Mouse (Mus musculus): Measurements from ENCODE around the gene Tars2. TPM values are rescaled to one million over a fixed set of nuclear protein-coding genes. Genes with fewer than 3 reads are reported as not detected.

Tars2 gene
- polyA plus RNA-seq (2012; rRNA removed): 17.0 and 18.6 TPM in 2 replicates

DNA sequence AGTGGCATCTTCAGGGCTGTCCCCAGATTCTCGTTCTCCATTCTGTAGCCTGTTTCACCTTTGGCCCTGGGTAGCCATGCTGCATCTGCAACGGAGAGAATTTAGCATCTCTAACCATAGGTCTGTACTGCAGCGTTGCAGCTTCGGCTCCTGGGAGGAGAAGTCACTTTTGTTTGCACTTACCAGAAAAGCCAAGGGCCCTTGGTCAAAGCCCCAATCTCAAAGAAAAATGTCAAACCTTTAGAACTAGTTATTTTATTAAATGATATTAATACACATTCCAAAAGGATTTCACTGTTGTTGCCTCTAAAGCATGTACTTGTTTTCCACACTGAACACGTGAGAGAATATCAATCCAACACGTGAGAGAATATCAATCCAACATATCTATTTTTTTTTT lies at the start of gene Tars2:
TSS of gene Tars2 (minus strand) at position 101 of the 400 bp plus-strand sequence.

DNA sequence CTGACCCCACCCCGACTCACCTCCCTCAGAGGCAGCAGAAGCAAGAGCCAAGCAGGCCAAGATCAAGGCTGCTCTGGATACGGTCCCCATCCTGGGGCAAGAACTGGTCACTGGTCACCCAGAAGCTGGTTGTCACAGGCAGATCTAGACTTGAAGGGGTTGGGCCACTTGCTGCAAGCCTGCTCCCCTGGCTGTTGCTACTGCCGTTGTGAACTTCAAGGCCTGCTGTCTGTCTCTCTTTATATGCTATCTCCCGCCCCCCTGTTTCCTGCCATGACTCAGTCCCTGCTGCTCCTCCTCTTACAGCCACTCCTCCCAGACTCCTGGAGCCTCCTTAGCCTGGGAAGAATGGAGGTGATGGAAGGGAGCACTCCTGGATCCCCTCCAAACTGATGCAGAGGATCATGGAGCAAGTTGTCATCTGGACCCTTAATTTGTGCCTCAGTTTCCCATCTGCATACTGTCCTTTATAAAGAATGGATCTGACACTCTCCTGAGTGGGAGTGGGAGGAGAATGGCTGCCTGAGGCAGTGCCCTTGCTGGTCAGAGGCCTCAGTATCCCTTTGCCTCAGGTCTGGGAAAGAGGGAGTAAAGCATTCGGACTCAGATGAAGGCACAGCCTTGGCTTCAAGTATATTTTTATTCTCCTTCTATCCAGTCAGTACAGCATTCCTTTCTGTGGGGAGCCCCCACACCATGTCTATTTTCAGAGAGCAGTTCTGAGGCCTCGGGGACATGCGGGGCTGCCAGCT lies 20.5 kb downstream of the Tars2 start, which contains the start of gene Ecm1:
TSS of gene Ecm1 (minus strand) at position 217 of the 752 bp plus-strand sequence.

Other genes starting within 250 kb of the Tars2 start
- gene Ctss, start 233.4 kb downstream of the Tars2 start, polyA plus RNA-seq (2012; rRNA removed): 1.7 and 2.6 TPM in 2 replicates
- gene Hormad1, start 200.5 kb downstream of the Tars2 start, polyA plus RNA-seq (2012; rRNA removed): not detected in 2 replicates
- 0.96 and 1.3 TPM in 2 replicates for gene Golph3l, start 171.3 kb downstream of the Tars2 start, polyA plus RNA-seq (2012; rRNA removed)
- 2.5 and 3.0 TPM in 2 replicates for gene Ensa, start 135.2 kb downstream of the Tars2 start, polyA plus RNA-seq (2012; rRNA removed)
- gene Mcl1, start 101.4 kb downstream of the Tars2 start, polyA plus RNA-seq (2012; rRNA removed): 43.6 and 126 TPM in 2 replicates
- 28.5 and 29.1 TPM in 2 replicates for gene Adamtsl4, start 72.3 kb downstream of the Tars2 start, polyA plus RNA-seq (2012; rRNA removed)
- gene Ecm1, start 20.6 kb downstream of the Tars2 start, polyA plus RNA-seq (2012; rRNA removed): 282 and 316 TPM in 2 replicates
- gene Rprd2, start 58.7 kb upstream of the Tars2 start, polyA plus RNA-seq (2012; rRNA removed): 1.9 and 2.9 TPM in 2 replicates
- gene Prpf3, start 95.7 kb upstream of the Tars2 start, polyA plus RNA-seq (2012; rRNA removed): 3.7 and 4.7 TPM in 2 replicates
- gene Mrps21, start 111.3 kb upstream of the Tars2 start, polyA plus RNA-seq (2012; rRNA removed): 9.8 and 11.2 TPM in 2 replicates
- 0.98 and 1.3 TPM in 2 replicates for gene Ciart, start 122.0 kb upstream of the Tars2 start, polyA plus RNA-seq (2012; rRNA removed)
- gene BC028528, start 131.8 kb upstream of the Tars2 start, polyA plus RNA-seq (2012; rRNA removed): 0.78 and 1.1 TPM in 2 replicates
- 135 and 156 TPM in 2 replicates for gene Aph1a, start 133.8 kb upstream of the Tars2 start, polyA plus RNA-seq (2012; rRNA removed)
- 2.1 and 2.2 TPM in 2 replicates for gene Car14, start 144.5 kb upstream of the Tars2 start, polyA plus RNA-seq (2012; rRNA removed)
- 1.9 and 2.2 TPM in 2 replicates for gene Anp32e, start 169.0 kb upstream of the Tars2 start, polyA plus RNA-seq (2012; rRNA removed)
- gene Plekho1, start 235.8 kb upstream of the Tars2 start, polyA plus RNA-seq (2012; rRNA removed): 21.5 and 24.7 TPM in 2 replicates

Measured in stomach, adult 2 months (tissue).